10 mouse cellular contexts compared by ENCODE assay signal in genomic region chr17:26201998-26202397, GRCm38 (mm10). TPM values are rescaled to one million over a fixed set of nuclear protein-coding genes. Genes with fewer than 3 reads are reported as not detected.
DNase-seq lines count a peak whose midpoint lies in the region; ATAC-seq and TF ChIP-seq lines count a peak whose summit lies in the region.
"Had no signal": no experiment of that assay in that cellular context is flagged by ENCODE, and none has a peak within 500 bp of the region (broad histone marks: within the 10 kb centered on the region; RNA-seq: fewer than 3 reads in every experiment).

No protein-coding gene starts in this region.

- no peak overlapping the region for H3K4me3 ChIP-seq in kidney, embryonic 16.5 days (ENCODE audit: low read length)
- peak overlapping the region; percentile 76; the same call in 1 of the 2 replicates for H3K4me3 ChIP-seq in E14TG2a.4 (replicated peaks; ENCODE audit: low read length)
- peak overlapping the region; percentile 61; the same call in 1 of the 2 replicates for H3K4me3 ChIP-seq in kidney, embryonic 15.5 days (replicated peaks)

- no peaks in the 10 kb centered on the region for H3K9me3 ChIP-seq in kidney, embryonic 16.5 days (ENCODE audit: low read length)
- H3K9me3 ChIP-seq in E14TG2a.4 (ENCODE audit: low read length): no peaks in the 10 kb centered on the region
- no peaks in the 10 kb centered on the region for H3K9me3 ChIP-seq in kidney, embryonic 15.5 days (replicated peaks)

- no peak overlapping the region for H3K9ac ChIP-seq in kidney, embryonic 16.5 days (replicated peaks; ENCODE audit: low read length)
- no peak overlapping the region for H3K9ac ChIP-seq in kidney, embryonic 15.5 days

- peaks cover 10% of the 10 kb centered on the region; the same call in 1 of the 2 replicates for H3K36me3 ChIP-seq in kidney, embryonic 16.5 days (ENCODE audit: insufficient read depth, low read length)
- H3K36me3 ChIP-seq in E14TG2a.4 (ENCODE audit: insufficient read depth, low read length): peaks cover 26% of the 10 kb centered on the region
- peaks cover 14% of the 10 kb centered on the region for H3K36me3 ChIP-seq in kidney, embryonic 15.5 days

- no peak for ATAC-seq in kidney, embryonic 16.5 days (ENCODE audit: low FRiP score, low TSS enrichment)
- ATAC-seq in kidney, embryonic 15.5 days (replicated peaks; ENCODE audit: low FRiP score): no peak
- ATAC-seq in megakaryocyte, adult 5-6 weeks (ENCODE audit: poor library complexity, severe bottlenecking): no peak
- ATAC-seq: Patski had no signal

- TF ChIP-seq CTCF in E14TG2a.4 (conservative IDR thresholded peaks at IDR 0.05; ENCODE audit: low read length): no peak

- peaks cover 27% of the 10 kb centered on the region for H3K4me1 ChIP-seq in kidney, embryonic 16.5 days (ENCODE audit: insufficient read depth, low read length)
- H3K4me1 ChIP-seq in E14TG2a.4 (replicated peaks; ENCODE audit: low read depth, low read length): peaks cover 65% of the 10 kb centered on the region
- H3K4me1 ChIP-seq in kidney, embryonic 15.5 days: peaks cover 51% of the 10 kb centered on the region

- H3K4me2 ChIP-seq in kidney, embryonic 16.5 days (replicated peaks; ENCODE audit: low read depth, low read length): no peak overlapping the region
- peak overlapping the region; percentile 89; the same call in 1 of the 2 replicates for H3K4me2 ChIP-seq in kidney, embryonic 15.5 days

- peaks cover 42% of the 10 kb centered on the region for H3K27me3 ChIP-seq in kidney, embryonic 16.5 days (ENCODE audit: insufficient read depth, low read length)
- peaks cover 73% of the 10 kb centered on the region for H3K27me3 ChIP-seq in E14TG2a.4 (ENCODE audit: insufficient read depth, low read length)
- peaks cover 61% of the 10 kb centered on the region for H3K27me3 ChIP-seq in kidney, embryonic 15.5 days
- H3K27me3 ChIP-seq: Patski had no signal

- H3K27ac ChIP-seq in kidney, embryonic 16.5 days (ENCODE audit: low read length): no peak overlapping the region
- no peak overlapping the region for H3K27ac ChIP-seq in kidney, embryonic 15.5 days

- DNase-seq in cerebellum, postnatal 10 days: peak; percentile 30 to 33
- DNase-seq in cerebellum, adult 11-12 months: no peak
- DNase-seq in kidney, adult 18-20 months: peak; percentile 36
- DNase-seq in layer of hippocampus, adult 9-11 months: no peak

RNA-seq across cellular contexts. Expression of gene Rgs11, which starts 0.8 kb away (rescaled TPM):
- polyA plus RNA-seq in kidney, embryonic 16.5 days (2015; fragmentation: Nextera tagmentation; extraction: Ambion mirVana): 17.7 and 19.4 TPM in 2 replicates
- polyA plus RNA-seq in kidney, embryonic 15.5 days (2015; fragmentation: Nextera tagmentation; extraction: Ambion mirVana): 9.2 and 9.4 TPM in 2 replicates
- not detected in 2 replicates for total RNA-seq in megakaryocyte, adult 5-6 weeks (2015)
- total RNA-seq in megakaryocyte, adult 5-6 weeks (2017): 0.55 TPM in 1 of 2 replicates, not detected in the other
- total RNA-seq: monocyte, adult 5-6 weeks had no signal

RNA-seq across cellular contexts. Expression of gene Pdia2, which starts 3.1 kb away (rescaled TPM):
- 0.52 and 0.89 TPM in 2 replicates for polyA plus RNA-seq in kidney, embryonic 16.5 days (2015; fragmentation: Nextera tagmentation; extraction: Ambion mirVana)
- polyA plus RNA-seq in kidney, embryonic 15.5 days (2015; fragmentation: Nextera tagmentation; extraction: Ambion mirVana): 0.55 and 0.67 TPM in 2 replicates
- 0.60 and 4.2 TPM in 2 replicates for total RNA-seq in megakaryocyte, adult 5-6 weeks (2015)
- 0.28 and 0.55 TPM in 2 replicates for total RNA-seq in megakaryocyte, adult 5-6 weeks (2017)
- total RNA-seq: monocyte, adult 5-6 weeks had no signal

RNA-seq across cellular contexts. Expression of gene Arhgdig, which starts 5.6 kb away (rescaled TPM):
- 6.4 TPM in 2 replicates for polyA plus RNA-seq in kidney, embryonic 16.5 days (2015; fragmentation: Nextera tagmentation; extraction: Ambion mirVana)
- polyA plus RNA-seq in kidney, embryonic 15.5 days (2015; fragmentation: Nextera tagmentation; extraction: Ambion mirVana): 9.0 and 9.3 TPM in 2 replicates
- total RNA-seq in megakaryocyte, adult 5-6 weeks (2015): not detected in 2 replicates
- not detected in 2 replicates for total RNA-seq in megakaryocyte, adult 5-6 weeks (2017)
- total RNA-seq: monocyte, adult 5-6 weeks had no signal

RNA-seq across cellular contexts. Expression of gene Fam234a, which starts 42.0 kb away (rescaled TPM):
- 73.6 and 74.3 TPM in 2 replicates for polyA plus RNA-seq in kidney, embryonic 16.5 days (2015; fragmentation: Nextera tagmentation; extraction: Ambion mirVana)
- polyA plus RNA-seq in kidney, embryonic 15.5 days (2015; fragmentation: Nextera tagmentation; extraction: Ambion mirVana): 49.6 and 52.7 TPM in 2 replicates
- total RNA-seq in megakaryocyte, adult 5-6 weeks (2015): 24.5 and 28.1 TPM in 2 replicates
- 27.7 and 28.6 TPM in 2 replicates for total RNA-seq in megakaryocyte, adult 5-6 weeks (2017)

RNA-seq across cellular contexts. Expression of gene Luc7l, which starts 50.7 kb away (rescaled TPM):
- polyA plus RNA-seq in kidney, embryonic 16.5 days (2015; fragmentation: Nextera tagmentation; extraction: Ambion mirVana): 97.7 and 108 TPM in 2 replicates
- 106 and 110 TPM in 2 replicates for polyA plus RNA-seq in kidney, embryonic 15.5 days (2015; fragmentation: Nextera tagmentation; extraction: Ambion mirVana)
- 29.9 and 36.5 TPM in 2 replicates for total RNA-seq in megakaryocyte, adult 5-6 weeks (2015)
- 50.6 and 52.7 TPM in 2 replicates for total RNA-seq in megakaryocyte, adult 5-6 weeks (2017)

Comparison
In these comparisons a context has a peak if more than half of its experiments do, and no peak if none do; other contexts are left out.
1. DNase-seq: peak in cerebellum, postnatal 10 days (2 of 2) and kidney, adult 18-20 months (single experiment); none in cerebellum, adult 11-12 months (single experiment) and layer of hippocampus, adult 9-11 months (single experiment).